Mouse (Mus musculus): Measurements from ENCODE around the gene Rpgrip1l. TPM values are rescaled to one million over a fixed set of nuclear protein-coding genes. Genes with fewer than 3 reads are reported as not detected.
A peak's percentile ranks its signal among the peaks of the same experiment; 100 is the strongest.

Gene Rpgrip1l
- polyA plus RNA-seq, 1 experiment: 0.27 TPM

DNA sequence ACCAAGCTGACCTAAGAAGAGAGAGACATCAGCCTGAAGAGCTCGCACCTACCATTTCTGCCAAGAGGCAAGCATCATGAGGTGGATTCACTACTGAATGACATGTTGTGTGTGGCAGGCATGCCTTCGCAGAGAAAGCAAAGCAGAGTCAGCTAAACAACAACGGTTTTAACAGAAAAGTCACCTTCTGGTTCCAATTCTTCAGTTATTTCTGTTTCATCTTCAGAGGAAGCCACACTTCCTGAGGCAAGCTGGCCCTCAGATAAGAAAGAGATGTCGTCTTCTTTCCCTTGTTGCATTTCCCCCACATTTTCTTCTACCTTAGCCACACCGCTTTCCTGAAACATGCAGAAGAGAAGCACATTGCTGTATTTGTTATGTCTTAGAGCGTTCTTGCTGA, 62.1 kb downstream of the Rpgrip1l start:
- H3K4me1 ChIP-seq: peaks cover 18% of the 10 kb centered on the region
- no peaks in the 10 kb centered on the region for H3K9me3 ChIP-seq
- TF ChIP-seq GATA1 (IDR thresholded peaks at IDR 0.05; ENCODE audit: borderline replicate concordance, low read length) (no peak), FLI1 (IDR thresholded peaks at IDR 0.05; ENCODE audit: low read length) (no peak)
- no peaks in the 10 kb centered on the region for H3K27me3 ChIP-seq (replicated peaks)
- peaks cover 23% of the 10 kb centered on the region for H3K36me3 ChIP-seq (replicated peaks; ENCODE audit: low read length)
- H3K4me3 ChIP-seq (replicated peaks): peak overlapping the region; percentile 72

DNA sequence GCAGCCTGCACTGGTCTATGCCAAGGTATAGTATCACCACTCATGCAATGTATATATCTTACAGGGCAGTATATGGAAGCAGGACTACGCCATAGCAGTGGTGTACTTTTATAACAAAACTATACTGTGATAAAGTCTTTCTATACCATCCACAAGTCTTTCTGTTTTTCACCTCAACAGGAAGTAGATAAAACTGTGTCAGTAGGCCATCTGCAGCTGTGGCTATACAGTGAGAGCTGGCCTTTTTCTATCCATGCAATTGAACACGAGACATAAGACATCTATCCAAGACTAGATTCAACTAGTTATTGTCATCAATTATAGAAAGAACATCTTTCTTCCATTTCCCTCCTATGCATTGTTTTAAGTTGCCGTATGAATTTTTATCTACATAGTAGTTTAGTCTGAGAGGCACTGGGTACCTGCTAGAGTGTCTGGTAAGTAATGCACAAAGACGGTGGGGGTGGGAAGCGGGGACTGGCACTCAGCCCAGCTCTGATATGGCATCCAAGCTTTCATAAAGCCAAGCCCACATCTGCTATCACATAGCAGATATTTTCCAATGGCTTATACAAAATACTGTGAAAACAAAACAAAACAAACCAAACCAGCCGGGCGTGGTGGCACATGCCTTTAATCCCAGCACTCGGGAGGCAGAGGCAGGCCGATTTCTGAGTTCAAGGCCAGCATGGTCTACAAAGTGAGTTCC, 63.1 kb downstream of the Rpgrip1l start:
- H3K4me3 ChIP-seq (replicated peaks): no peak overlapping the region
- H3K9me3 ChIP-seq: no peaks in the 10 kb centered on the region
- no peaks in the 10 kb centered on the region for H3K27me3 ChIP-seq (replicated peaks)
- no peak for TF ChIP-seq FLI1 (IDR thresholded peaks at IDR 0.05; ENCODE audit: low read length)
- peaks cover 18% of the 10 kb centered on the region for H3K4me1 ChIP-seq
- peaks cover 23% of the 10 kb centered on the region for H3K36me3 ChIP-seq (replicated peaks; ENCODE audit: low read length)

DNA sequence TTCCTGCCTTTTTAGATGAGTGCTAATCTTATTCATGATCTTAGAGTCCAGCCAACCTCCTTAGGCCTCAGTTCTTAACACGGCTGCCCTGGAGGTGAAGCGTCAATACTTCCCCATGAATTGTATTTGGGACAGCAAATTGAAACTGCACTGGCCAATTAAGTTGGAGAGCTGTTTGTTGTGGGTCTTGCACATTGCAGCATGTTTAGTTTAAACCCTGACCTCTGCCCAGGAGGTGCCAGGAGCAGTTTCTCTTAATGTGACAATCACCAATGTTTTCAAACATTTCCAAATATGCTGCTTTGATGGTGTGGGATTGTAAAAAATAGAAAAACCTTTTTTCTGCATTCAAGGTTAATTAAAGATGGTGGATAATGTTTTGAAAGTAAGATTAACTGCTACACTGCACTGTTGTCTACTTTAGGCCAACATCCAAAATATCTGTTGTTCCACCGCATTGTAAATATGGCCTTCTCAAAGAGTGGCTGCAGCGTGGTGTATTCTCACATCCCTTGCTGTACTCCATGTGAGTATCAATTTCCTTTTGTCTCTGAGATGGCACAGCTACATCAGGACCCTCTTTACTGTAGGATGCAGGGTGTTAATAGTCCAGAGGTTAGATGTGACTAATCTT, 67.1 kb downstream of the Rpgrip1l start:
- peaks cover 21% of the 10 kb centered on the region for H3K36me3 ChIP-seq (replicated peaks; ENCODE audit: low read length)
- H3K27me3 ChIP-seq (replicated peaks): no peaks in the 10 kb centered on the region
- no peak overlapping the region for H3K4me3 ChIP-seq (replicated peaks)
- no peak for TF ChIP-seq FLI1 (IDR thresholded peaks at IDR 0.05; ENCODE audit: low read length)
- TF ChIP-seq GATA1 (IDR thresholded peaks at IDR 0.05; ENCODE audit: borderline replicate concordance, low read length): no peak
- H3K4me1 ChIP-seq: peaks cover 30% of the 10 kb centered on the region
- H3K9me3 ChIP-seq: no peaks in the 10 kb centered on the region

DNA sequence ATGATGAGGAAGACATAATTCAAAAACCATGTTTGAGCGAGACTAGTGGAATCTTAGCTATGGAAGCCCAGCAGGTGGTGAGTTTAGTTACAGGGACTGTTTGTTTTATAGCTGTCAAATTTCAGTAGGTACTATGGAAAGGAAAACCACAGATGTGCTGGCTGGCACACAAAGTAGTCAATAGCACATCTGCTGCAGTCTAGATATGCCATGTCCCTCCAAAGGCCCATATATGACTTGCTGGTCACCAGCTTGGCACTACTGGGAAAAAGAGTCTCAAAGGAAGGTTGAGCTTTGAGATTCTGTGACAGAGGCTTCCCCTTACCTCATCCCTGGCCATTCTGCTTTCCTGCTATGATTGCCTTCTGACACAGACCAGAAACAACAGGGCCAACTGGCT, 70.3 kb downstream of the Rpgrip1l start:
- H3K27me3 ChIP-seq (replicated peaks): no peaks in the 10 kb centered on the region
- no peaks in the 10 kb centered on the region for H3K9me3 ChIP-seq
- peaks cover 18% of the 10 kb centered on the region for H3K4me1 ChIP-seq
- no peak overlapping the region for H3K4me3 ChIP-seq (replicated peaks)
- TF ChIP-seq FLI1 (IDR thresholded peaks at IDR 0.05; ENCODE audit: low read length) (no peak), GATA1 (IDR thresholded peaks at IDR 0.05; ENCODE audit: borderline replicate concordance, low read length) (no peak)
- peaks cover 15% of the 10 kb centered on the region for H3K36me3 ChIP-seq (replicated peaks; ENCODE audit: low read length)

DNA sequence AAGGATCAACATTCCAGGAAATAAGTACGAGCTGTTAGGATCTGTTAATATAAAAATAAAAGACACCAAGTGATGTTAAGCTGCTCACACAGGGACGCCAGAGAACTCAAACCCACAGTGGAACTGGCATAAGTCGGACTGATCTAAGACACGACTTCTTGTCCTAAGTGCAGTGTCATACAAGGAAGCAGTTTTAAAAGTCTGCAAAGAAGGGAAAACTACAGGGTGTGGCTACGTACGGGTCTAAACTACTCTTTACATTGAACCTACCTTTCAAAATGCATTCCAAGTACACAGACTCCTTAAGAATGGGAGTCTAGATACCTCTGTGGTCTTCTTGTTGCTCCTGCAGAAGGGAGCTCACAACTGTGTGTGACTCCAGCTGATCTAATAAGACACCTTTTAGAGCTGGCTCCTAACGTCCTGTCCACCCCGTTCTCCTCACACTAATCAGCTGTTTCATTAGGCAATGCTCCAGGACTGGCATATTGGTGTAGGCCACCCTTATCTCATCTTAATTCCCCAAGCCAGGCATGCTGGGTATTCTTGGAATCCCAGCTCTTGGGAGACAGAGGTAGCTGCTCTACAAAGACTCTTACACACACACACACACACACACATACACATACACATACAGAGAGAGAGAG, 71.1 kb downstream of the Rpgrip1l start:
- H3K4me1 ChIP-seq: peaks cover 18% of the 10 kb centered on the region
- peaks cover 11% of the 10 kb centered on the region for H3K36me3 ChIP-seq (replicated peaks; ENCODE audit: low read length)
- H3K27me3 ChIP-seq (replicated peaks): no peaks in the 10 kb centered on the region
- H3K4me3 ChIP-seq (replicated peaks): no peak overlapping the region
- no peaks in the 10 kb centered on the region for H3K9me3 ChIP-seq
- TF ChIP-seq GATA1 (IDR thresholded peaks at IDR 0.05; ENCODE audit: borderline replicate concordance, low read length) (no peak), FLI1 (IDR thresholded peaks at IDR 0.05; ENCODE audit: low read length) (no peak)

DNA sequence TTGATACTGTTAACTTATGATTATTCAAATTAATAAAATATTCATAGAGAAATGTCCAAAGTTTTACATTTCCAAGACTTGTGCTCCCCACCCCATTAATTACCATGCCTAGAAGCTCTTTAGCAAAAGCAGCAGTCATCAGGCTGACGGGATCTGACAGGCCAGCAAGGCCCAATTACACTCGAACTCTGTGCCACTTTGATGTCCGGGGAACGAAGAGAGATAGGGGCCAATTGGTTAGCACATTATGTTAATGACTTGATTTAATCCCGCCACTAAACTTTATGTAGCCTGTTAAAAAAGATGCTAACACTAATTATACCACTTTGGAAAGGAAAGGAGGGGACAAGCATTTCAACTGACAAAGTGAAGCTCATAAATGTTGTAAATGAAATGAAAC, 71.7 kb downstream of the Rpgrip1l start:
- no peak for TF ChIP-seq GATA1 (IDR thresholded peaks at IDR 0.05; ENCODE audit: borderline replicate concordance, low read length)
- TF ChIP-seq FLI1 (IDR thresholded peaks at IDR 0.05; ENCODE audit: low read length): no peak
- peaks cover 11% of the 10 kb centered on the region for H3K36me3 ChIP-seq (replicated peaks; ENCODE audit: low read length)
- H3K4me3 ChIP-seq (replicated peaks): no peak overlapping the region
- peaks cover 18% of the 10 kb centered on the region for H3K4me1 ChIP-seq
- no peaks in the 10 kb centered on the region for H3K9me3 ChIP-seq
- H3K27me3 ChIP-seq (replicated peaks): no peaks in the 10 kb centered on the region

DNA sequence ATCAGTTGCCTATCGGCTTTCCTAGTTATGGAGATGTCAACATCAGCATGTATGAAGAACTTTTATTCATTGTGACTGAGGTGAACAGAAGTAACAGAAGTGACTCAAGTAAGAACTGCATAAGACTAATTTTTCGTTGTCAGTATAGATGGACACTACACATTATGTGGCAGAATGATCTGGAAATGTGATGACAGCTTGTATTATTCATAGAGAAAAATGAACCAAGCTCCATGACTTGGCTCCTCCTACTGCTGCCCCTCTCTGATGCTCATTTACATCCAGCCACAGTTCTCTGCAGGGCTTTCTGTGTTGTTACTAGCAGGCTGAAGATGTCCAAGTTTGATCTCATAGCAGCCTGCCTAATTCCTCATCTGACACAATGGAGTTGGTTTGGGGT, 75.9 kb downstream of the Rpgrip1l start:
- Histone ChIP-seq H3K9me3 (no peaks in the 10 kb centered on the region), H3K27me3 (replicated peaks) (no peaks in the 10 kb centered on the region), H3K36me3 (replicated peaks; ENCODE audit: low read length) (peaks cover 9% of the 10 kb centered on the region), H3K4me3 (replicated peaks) (no peak overlapping the region), H3K4me1 (peaks cover 5% of the 10 kb centered on the region)
- TF ChIP-seq FLI1 (IDR thresholded peaks at IDR 0.05; ENCODE audit: low read length) (no peak), GATA1 (IDR thresholded peaks at IDR 0.05; ENCODE audit: borderline replicate concordance, low read length) (no peak)

DNA sequence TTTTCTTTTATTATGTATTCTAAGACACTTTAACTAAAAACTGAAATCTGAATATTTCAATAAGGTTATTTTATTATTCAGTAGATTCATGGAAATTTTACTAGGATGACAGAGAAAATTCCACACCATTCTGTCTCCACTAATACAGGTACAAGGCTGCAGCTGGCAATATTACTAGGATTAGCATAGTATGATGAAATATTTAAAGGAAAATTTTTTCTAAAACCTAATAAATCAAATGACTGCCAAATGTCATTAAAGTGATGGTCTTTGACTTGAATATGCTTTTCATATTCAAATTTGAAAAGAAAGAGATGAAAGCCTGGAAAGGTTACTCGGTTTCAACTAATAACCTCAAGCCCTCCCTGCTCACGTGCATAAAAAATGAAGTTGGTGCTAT, 79.0 kb downstream of the Rpgrip1l start:
- Histone ChIP-seq H3K9me3 (no peaks in the 10 kb centered on the region), H3K4me1 (no peaks in the 10 kb centered on the region), H3K36me3 (replicated peaks; ENCODE audit: low read length) (peaks cover 8% of the 10 kb centered on the region), H3K27me3 (replicated peaks) (no peaks in the 10 kb centered on the region), H3K4me3 (replicated peaks) (no peak overlapping the region)
- TF ChIP-seq GATA1 (IDR thresholded peaks at IDR 0.05; ENCODE audit: borderline replicate concordance, low read length) (no peak), FLI1 (IDR thresholded peaks at IDR 0.05; ENCODE audit: low read length) (no peak)

DNA sequence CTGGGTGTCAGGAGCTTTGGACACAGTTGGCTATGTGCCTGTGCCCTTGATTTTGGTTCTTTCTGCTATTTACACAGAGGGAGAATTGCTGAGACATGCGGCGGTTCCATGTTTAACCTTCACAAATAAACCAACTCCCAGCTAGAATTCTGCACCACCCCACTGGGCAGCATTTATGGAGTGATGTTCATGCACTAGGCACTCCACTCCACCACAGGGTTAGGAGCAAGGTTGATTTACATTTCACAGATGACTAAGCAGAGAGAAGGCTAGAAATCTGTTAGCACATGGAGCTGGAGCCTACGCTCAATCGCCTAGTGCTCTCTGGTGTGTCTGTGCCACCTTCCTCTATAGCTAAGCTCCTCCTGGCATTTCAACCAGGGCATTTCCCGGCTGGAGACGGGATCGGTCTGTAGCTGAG, 85.6 kb downstream of the Rpgrip1l start:
- TF ChIP-seq GATA1 (IDR thresholded peaks at IDR 0.05; ENCODE audit: borderline replicate concordance, low read length) (no peak), FLI1 (IDR thresholded peaks at IDR 0.05; ENCODE audit: low read length) (no peak)
- Histone ChIP-seq H3K4me3 (replicated peaks) (no peak overlapping the region), H3K27me3 (replicated peaks) (no peaks in the 10 kb centered on the region), H3K4me1 (peaks cover 13% of the 10 kb centered on the region), H3K36me3 (replicated peaks; ENCODE audit: low read length) (peaks cover 14% of the 10 kb centered on the region), H3K9me3 (no peaks in the 10 kb centered on the region)

DNA sequence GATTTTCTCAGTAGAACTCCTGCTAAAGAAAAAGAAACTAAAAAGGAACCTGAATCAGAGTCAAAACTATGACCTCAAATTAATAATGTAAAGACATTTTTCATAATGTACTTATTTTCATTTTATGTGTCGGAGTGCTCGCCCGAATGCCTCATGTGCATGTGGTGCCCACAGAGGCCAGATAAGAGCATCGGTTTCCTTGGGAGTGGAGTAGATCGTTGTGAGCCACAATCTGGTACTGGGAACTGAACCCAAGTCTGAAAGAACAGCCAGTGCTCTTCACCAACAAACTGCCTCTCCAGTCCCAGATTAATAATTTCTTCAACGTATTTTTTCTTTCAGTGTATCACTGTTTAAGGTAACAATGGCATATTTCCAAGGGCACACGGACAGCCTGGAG, 88.8 kb downstream of the Rpgrip1l start:
- no peaks in the 10 kb centered on the region for H3K27me3 ChIP-seq (replicated peaks)
- no peak overlapping the region for H3K4me3 ChIP-seq (replicated peaks)
- TF ChIP-seq GATA1 (IDR thresholded peaks at IDR 0.05; ENCODE audit: borderline replicate concordance, low read length) (no peak), FLI1 (IDR thresholded peaks at IDR 0.05; ENCODE audit: low read length) (no peak)
- no peaks in the 10 kb centered on the region for H3K9me3 ChIP-seq
- peaks cover 13% of the 10 kb centered on the region for H3K4me1 ChIP-seq
- H3K36me3 ChIP-seq (replicated peaks; ENCODE audit: low read length): peaks cover 13% of the 10 kb centered on the region
